Mouse (Mus musculus) cortical plate, adult 2 months (tissue): ENCODE data around the gene Pisd. TPM values are rescaled to one million over a fixed set of nuclear protein-coding genes. Genes with fewer than 3 reads are reported as not detected.
"Not testable (repeated sequence)": the region's sequence is repeated elsewhere in the genome, so short reads cannot be mapped to it uniquely, and the experiment has no call there.

Source experiments
- H3K27ac ChIP-seq: fragments of 200-500 bp; 2 replicates; pipeline ENCODE4 v1.5.1; 2012; ENCODE audit warnings: low read length, control low read depth, inconsistent platforms; ENCODE audit not compliant: insufficient read depth
- H3K4me1 ChIP-seq: fragments of 200-500 bp; 2 replicates; pipeline ENCODE4 v1.6.1; 2011; ENCODE audit warnings: low read length; ENCODE audit not compliant: control insufficient read depth, insufficient read depth
- H3K4me3 ChIP-seq: fragments of 200-500 bp; 2 replicates; pipeline ENCODE4 v1.5.1; 2011; ENCODE audit warnings: mild to moderate bottlenecking, low read length, control low read depth; ENCODE audit not compliant: insufficient read depth
- CTCF ChIP-seq: fragments of 200-500 bp; IDR thresholded peaks from 2 replicates; pipeline ENCODE4 v1.5.1; 2011; ENCODE audit warnings: mild to moderate bottlenecking, control low read depth, low read length; ENCODE audit not compliant: insufficient read depth; ENCODE audit errors: extremely low read depth
- POLR2A ChIP-seq: fragments of 200-500 bp; IDR thresholded peaks from 2 replicates; pipeline ENCODE4 v1.6.1; 2011; ENCODE audit warnings: mild to moderate bottlenecking, low read length, control low read depth; ENCODE audit not compliant: insufficient read depth; ENCODE audit errors: extremely low read depth
- polyA plus RNA-seq: library from polyadenylated mRNA; depleted of rRNA; stranded (reverse); fragments of >200 nt; gene quantifications from 2 replicates; pipeline ENCODE4 v1.2.3, GENCODE M21; 2012

The Pisd gene
- polyA plus RNA-seq, 1 experiment: 81.8 TPM

GRCm38 (mm10) chr5:32747650-32748375 is 37.6 kb downstream of the Pisd start:
- Histone ChIP-seq H3K27ac (no peak overlapping the region), H3K4me3 (no peak overlapping the region), H3K4me1 (peaks cover 3% of the 10 kb centered on the region; the same call in 1 of the 2 replicates)
- TF ChIP-seq CTCF: peak; percentile 88
- TF ChIP-seq POLR2A: no peak

DNA sequence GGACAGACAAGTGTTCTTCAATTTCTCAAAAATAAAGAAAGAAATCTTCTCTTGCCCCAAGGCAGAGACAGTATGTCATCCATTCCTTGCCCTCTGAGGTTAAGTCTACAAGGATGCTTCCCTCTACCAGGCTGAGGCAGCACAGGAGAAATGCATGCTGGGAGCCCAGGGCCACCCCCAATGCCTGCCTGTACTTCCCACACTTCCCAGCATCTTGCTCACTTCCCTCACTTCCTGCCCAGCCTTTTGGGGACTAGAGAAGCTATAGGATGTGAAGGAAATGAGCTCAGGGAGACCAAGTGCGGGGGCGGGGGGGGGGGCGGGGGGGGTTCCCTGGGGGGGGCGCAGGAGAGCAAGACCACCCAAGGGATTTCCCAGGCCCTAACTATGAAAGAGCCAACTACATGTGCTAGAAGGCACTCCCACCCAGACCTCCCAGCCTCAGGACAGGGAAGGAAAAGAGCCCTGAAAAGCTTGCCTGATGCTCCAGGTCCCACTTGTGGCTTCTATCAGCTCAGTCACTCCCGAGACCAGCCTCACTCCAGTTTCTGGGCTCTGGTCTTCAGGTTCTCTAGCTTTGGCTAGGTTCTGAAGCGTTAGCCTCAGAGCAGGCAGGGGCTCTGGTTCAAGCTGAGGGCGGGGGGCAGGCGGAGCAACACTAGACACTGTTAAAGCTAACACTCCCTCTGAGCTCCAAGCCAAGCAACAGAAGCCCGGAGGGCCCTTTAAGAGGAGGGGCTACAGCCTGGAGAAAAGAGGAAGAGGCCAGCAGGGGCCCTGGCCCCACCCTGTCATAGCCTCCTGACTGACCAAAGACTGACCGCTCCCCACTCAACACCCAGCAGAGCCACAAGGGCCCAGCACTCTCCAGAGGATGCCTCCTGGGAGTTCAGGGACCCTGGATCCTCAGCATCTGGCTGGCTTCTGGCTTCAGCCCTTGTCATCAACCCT is 39.5 kb downstream of the Pisd start:
- Histone ChIP-seq H3K27ac (peak overlapping the region; percentile 57), H3K4me1 (peaks cover 6% of the 10 kb centered on the region), H3K4me3 (peak overlapping the region; percentile 30)
- TF ChIP-seq POLR2A (no peak), CTCF (no peak)

DNA sequence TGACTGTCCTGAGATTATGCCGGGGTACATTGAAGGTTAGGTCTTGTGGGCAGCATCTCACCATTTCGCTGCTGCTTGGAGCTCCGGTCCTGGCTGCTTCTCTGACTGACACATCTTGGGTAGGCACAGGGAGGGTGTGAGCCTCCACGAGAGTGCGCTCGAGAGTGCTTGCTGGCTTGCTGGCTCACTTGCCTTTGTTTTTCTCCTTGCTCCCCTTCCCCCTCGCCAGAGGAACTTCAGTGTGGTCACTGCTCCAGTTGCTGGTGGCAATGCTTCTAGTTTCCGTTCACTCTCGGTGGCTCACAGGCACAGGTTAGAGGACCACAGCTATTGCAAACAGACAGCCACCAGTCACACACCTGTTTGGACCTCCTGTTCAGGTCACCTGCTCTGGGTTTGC is 43.3 kb downstream of the Pisd start:
- H3K27ac ChIP-seq: peak overlapping the region; percentile 71
- TF ChIP-seq CTCF (peak; percentile 65), POLR2A (peak; percentile 76; the same call in 1 of the 2 replicates)
- peaks cover 10% of the 10 kb centered on the region for H3K4me1 ChIP-seq
- H3K4me3 ChIP-seq: peak overlapping the region; percentile 6; the same call in 1 of the 2 replicates

DNA sequence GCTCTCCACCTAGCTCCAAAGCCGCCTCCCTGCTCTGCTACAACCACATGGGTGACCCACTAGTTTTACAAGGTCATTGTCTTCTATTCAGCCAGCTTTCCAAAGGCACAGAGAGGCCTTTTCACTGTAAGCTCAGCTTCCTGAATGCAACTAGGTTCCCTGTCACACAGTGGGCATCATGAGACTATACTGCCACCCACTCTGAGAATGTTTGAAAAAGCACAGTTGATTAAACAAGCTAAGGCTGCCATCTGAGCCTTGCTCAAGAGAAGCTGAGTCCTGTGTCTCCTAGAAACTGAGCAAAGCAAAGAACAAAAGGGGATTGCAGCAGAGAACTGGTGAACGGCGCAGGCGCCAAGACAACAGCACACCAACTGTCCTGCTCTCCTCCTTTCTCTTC is 44.1 kb downstream of the Pisd start:
- Histone ChIP-seq H3K4me1 (peaks cover 10% of the 10 kb centered on the region), H3K27ac (peak overlapping the region; percentile 71)
- peak; percentile 37; the same call in 1 of the 2 replicates for TF ChIP-seq POLR2A
- not testable (repeated sequence) for H3K4me3 ChIP-seq

GRCm38 (mm10) chr5:32740850-32741249 is 44.6 kb downstream of the Pisd start:
- H3K4me3 ChIP-seq: not testable (repeated sequence)
- peak overlapping the region; percentile 86 for H3K27ac ChIP-seq
- peaks cover 10% of the 10 kb centered on the region for H3K4me1 ChIP-seq

DNA sequence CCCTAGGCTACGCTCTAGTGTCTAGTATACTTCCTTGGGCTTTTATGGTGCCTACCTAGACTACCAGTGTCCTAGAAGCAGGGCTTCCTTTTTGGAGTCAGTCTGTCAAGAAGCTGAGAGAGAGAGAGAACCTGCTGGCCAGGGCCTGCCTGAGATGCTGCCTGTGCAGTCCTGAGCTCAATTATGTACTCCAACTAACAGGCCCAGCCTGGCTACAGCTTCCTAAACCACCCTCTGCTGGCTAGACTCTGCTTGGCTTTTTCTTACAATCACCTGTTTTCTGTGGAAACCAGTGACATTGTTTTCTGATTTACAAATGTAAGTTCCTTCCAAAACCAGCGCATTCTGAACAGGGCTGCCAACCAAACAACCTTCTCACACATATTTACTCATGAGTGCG is 45.3 kb downstream of the Pisd start:
- Histone ChIP-seq H3K27ac (peak overlapping the region; percentile 86), H3K4me1 (peaks cover 8% of the 10 kb centered on the region), H3K4me3 (no peak overlapping the region)
- TF ChIP-seq POLR2A (no peak), CTCF (no peak)

DNA sequence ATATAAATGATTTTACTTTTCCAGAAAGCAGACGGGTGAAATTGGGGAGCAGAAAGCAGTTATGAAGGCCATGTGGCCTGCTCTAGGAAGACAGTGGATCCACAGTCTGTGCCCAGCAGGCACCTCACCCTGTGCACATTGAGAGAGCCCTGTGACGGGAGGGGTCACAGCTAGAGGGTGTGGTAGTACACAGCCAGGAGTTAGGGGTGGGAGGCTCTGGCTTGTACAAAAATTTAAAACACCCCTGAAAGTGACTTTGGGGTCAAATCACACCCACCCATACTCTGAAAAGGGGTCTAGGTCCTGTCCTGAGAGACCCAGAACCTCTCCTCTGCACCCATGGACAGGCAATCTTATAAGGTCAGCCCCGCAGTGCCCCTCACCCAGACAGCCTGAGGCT is 48.7 kb downstream of the Pisd start:
- not testable (repeated sequence) for H3K27ac ChIP-seq, H3K4me3 ChIP-seq, H3K4me1 ChIP-seq

DNA sequence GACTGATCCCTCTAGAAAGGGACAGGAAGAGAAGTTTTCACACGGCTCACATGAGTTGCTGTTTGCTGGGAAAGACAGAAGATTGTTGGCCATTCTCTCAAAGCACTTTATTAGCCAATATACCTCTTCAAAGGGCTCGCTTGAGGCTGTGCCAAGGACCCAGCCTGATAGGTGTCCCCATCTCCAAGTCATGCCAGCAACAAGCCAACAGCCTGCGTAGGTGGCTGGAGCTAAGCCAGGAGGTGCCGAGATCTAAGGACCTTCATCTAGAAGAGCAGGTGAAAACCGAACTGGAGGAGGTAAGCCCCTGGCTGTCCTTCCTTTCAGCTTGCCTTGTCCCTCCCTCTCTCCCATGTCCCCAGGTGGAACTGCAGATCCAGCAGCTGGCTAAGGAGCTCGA is 49.7 kb downstream of the Pisd start:
- TF ChIP-seq POLR2A (no peak), CTCF (no peak)
- Histone ChIP-seq H3K27ac (no peak overlapping the region), H3K4me1 (peaks cover 3% of the 10 kb centered on the region), H3K4me3 (no peak overlapping the region)

GRCm38 (mm10) chr5:32733892-32734291 is 51.6 kb downstream of the Pisd start:
- H3K4me1 ChIP-seq, H3K4me3 ChIP-seq, H3K27ac ChIP-seq: not testable (repeated sequence)

DNA sequence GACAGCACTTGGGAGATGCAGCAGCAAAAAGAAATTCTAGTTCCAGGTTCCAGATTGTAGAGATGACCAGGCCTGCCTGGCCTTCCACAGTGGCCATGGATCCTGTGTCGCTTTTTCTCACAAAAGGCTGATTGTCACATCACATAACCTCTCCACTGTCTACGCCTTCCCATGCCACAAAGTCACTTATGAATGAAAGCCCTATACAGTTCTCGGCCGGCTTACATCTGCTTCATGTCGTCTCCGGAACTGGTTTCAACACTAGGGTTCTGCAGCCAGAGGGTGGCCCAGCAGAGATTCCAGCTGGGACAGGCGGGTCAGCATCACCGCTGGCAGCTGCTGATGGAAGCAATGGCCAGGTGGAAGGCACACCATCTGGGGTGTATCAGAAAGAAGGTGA is 56.6 kb downstream of the Pisd start:
- Histone ChIP-seq H3K4me3 (no peak overlapping the region), H3K27ac (no peak overlapping the region), H3K4me1 (no peaks in the 10 kb centered on the region)
- TF ChIP-seq POLR2A (no peak), CTCF (no peak)

GRCm38 (mm10) chr5:32728300-32728699 is 57.1 kb downstream of the Pisd start:
- no peak overlapping the region for H3K4me3 ChIP-seq
- no peaks in the 10 kb centered on the region for H3K4me1 ChIP-seq
- TF ChIP-seq CTCF (no peak), POLR2A (no peak)
- no peak overlapping the region for H3K27ac ChIP-seq

- not testable (repeated sequence) for H3K4me3 ChIP-seq, H3K27ac ChIP-seq, H3K4me1 ChIP-seq
Measured at GRCm38 (mm10) chr5:32725397-32725796, 60.0 kb downstream of the Pisd start.
